Mouse (Mus musculus) heart, adult 2 months (tissue): ENCODE measurements at regions not wholly inside any gene's neighbourhood (a gene's known extent, or its start where the extent isn't known, plus 50 kb on each side); places are given as distances from the start of the nearest gene placed in this dataset.

Experiments
- CTCF ChIP-seq: fragments of 200-600 bp; IDR thresholded peaks from 2 replicates; pipeline ENCODE4 v1.8.1; 2022; ENCODE audit warnings: antibody characterized with exemption, mild to moderate bottlenecking, moderate library complexity
- EP300 ChIP-seq: fragments of 200-500 bp; IDR thresholded peaks from 2 replicates; pipeline ENCODE4 v1.6.1; 2011; ENCODE audit warnings: low read depth, low read length, control low read depth; ENCODE audit not compliant: insufficient read depth
- POLR2A ChIP-seq: fragments of 200-500 bp; IDR thresholded peaks from 2 replicates; pipeline ENCODE4 v1.6.1; 2011; ENCODE audit warnings: mild to moderate bottlenecking, low read depth, low read length, control low read depth; ENCODE audit not compliant: insufficient read depth

DNA sequence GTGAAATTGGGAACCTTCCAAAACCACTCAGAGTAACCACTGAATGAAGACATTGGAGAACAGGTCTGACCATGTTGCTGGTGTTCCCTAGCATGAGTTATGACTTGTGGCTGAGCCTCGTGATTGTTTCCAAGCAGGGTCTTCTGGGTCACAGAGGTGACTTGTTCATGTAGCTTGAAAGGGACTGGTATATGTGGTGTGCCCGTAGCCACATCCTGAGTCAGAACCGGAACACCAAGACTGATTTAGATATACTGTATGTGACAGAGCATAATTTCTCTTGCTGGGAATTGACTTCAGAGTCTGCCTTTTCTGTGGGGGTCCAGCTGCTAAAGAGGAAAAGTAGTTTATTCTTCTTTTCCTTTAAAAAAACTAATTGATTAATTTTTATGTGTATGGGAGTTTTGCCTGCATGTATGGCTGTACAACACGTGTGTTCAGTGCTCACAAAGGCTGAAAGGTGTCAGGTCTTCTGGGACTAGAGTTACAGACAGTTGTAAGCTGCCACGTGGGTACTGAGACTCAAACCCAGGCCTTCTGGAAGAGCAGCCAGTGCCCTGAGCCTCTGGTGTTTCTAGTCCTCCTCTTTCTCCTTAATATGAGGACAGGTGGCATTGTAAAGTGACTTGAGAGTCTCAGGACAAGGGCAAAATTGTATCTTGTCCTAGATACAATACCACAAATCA, 139.3 kb upstream of the Spdye4c start:
- no peak for TF ChIP-seq CTCF
- no peak for TF ChIP-seq POLR2A
- TF ChIP-seq EP300, result no peak
